Mouse (Mus musculus) gastrocnemius, postnatal 4 days (tissue): Measurements from ENCODE around the gene Cux1. TPM values are rescaled to one million over a fixed set of nuclear protein-coding genes. Genes with fewer than 3 reads are reported as not detected.

ENCODE experiments used
- DNase-seq, 2 experiments: peaks; one replicate each; pipeline ENCODE4 v3.0.0; 2021 to 2022; ENCODE audit warnings: low spot score in 2 of 2, mixed read lengths in 2 of 2
- total RNA-seq, 2 experiments: library from RNA; stranded (reverse); gene quantifications; 2 replicates each; pipeline ENCODE4 v1.2.3; 2021

Cux1 gene
- total RNA-seq, 2 experiments from 2014 or later = 118 to 123 TPM

GRCm38 (mm10) chr5:136568026-136568765 lies 906 bp upstream of the Cux1 start:
- peak in 1 of 2 experiments; percentile 45 for DNase-seq

DNA sequence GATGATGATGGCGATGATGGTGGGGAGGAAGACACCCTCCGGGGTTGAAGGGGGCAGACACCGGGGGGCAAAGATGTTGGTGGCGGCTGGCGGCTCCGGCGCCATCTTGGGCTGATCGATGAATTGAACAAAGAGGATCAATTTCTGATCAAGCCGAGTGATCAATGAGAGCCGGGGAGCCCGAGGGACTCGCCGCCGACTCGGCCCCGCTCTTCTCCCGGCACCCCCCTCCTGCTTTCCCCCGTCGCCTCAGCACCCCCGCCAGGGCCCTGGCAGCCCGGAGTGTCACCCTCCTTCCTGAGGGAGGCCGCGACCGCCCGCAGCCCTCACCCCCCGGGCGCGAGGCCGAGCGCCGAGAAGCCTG lies 496 bp downstream of the Cux1 start:
- peak in 1 of 2 experiments; percentile 40 for DNase-seq

DNA sequence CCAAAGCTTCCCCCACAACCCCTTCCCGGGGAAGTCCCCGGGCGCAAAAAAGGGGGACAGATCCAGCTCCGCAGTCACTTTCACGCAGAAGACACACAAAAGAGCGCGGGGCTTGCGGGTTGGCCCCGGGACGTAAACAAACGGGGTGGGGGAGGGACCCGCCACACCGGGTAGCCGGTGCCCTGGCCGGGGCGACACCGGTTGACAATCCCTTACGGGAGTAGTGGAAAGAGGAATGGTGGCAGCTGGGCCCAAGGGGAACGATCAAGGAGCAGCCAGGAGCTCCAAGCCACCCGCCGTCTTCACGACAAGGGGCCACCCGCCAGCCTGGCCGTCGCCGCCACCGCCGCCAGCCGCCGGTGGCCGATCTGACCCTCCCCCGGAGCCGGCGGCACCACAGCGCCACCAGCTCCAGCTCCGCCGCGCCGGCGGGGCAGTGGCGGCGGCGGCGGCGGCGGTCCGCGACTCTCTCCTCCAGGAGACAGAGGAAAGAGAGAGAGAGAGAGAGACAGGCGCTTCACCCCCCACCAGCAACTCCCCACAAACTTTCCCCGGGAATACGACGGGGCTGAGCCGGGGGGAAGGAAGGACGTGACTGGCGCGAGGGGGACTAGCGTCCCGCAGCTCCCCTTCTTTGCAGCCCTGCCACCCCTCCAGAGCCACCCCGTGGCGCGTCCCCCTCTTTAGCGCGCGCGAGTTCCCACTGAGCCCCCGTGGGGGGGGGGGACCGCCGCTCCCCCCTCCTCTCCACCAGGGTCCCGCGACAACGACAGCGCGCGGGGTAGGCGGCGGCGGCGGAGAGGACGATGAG lies 1.1 kb downstream of the Cux1 start:
- peak; percentile 48 to 61 for DNase-seq

DNA sequence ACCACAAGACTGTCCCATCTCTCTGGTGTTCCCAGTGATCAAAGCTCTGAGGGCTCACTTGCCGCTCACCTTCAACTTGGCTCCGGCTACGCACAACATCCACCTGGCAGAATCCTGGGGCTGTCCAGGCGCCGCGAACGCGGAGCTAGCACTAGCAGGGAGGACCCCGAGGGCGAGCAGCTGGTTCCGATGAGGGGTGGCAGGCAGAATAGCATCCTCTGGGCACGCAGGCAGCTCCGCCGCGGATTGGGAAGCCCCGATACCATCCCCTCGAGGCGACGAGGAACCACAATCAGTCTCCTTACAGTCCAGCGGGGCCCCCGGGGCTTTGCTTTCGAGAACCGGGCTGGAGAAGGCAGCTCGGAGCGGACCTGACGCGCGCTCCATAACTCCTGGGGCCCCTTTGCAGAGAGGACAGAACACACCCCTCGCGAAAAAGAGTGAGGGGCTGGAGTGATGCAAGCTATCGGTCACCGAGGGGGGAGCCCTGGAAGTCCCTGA lies 1.9 kb downstream of the Cux1 start:
- peak; percentile 22 to 58 for DNase-seq

GRCm38 (mm10) chr5:136564613-136565299 lies 2.5 kb downstream of the Cux1 start:
- no peak for DNase-seq

GRCm38 (mm10) chr5:136563996-136564395 lies 3.3 kb downstream of the Cux1 start:
- no peak for DNase-seq

DNA sequence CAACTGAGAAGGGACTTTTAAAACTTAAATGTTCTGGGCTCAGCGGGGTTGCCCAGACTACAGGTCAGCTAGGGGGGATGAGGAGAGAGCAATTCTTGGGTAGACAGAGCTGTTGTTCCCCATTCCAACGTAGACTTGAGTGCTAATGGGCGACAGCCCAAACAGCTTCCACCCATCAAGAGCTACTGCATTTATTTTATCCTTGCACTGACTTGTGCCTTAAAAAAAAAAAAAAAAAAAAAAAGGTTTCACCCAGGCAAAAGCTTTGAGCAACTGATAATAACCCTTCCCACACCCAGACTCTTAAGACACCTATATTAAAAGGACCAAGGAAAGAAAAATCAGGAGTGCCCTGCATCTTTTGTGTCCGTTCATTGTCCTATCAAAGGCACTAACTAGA lies 4.2 kb downstream of the Cux1 start:
- no peak for DNase-seq

- DNase-seq = no peak
Measured at GRCm38 (mm10) chr5:136562212-136562611, 5.1 kb downstream of the Cux1 start.

GRCm38 (mm10) chr5:136561641-136562040 lies 5.6 kb downstream of the Cux1 start:
- no peak for DNase-seq

DNA sequence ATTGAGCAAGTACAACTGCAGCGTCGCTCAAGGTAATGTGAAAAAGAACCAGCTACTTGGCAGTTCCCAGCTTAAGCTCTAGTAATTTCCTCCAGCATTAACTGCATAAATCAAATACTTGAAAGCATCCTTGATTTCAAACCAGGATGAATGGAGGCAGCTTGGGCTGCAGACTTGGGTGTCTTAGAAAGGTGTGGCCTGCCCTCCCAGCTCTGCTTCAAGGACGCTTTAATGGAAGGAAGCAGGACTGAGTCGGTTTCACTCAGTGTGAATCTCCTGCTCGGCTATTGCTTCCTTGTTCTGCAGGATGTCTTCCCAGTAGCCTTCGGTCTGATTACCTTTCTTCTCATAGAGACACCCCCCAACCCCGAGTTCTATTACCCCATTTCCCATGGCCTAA lies 6.6 kb downstream of the Cux1 start:
- no peak for DNase-seq

GRCm38 (mm10) chr5:136557446-136557845 lies 9.8 kb downstream of the Cux1 start:
- no peak for DNase-seq

GRCm38 (mm10) chr5:136556328-136557262 lies 10.7 kb downstream of the Cux1 start:
- DNase-seq = no peak

DNA sequence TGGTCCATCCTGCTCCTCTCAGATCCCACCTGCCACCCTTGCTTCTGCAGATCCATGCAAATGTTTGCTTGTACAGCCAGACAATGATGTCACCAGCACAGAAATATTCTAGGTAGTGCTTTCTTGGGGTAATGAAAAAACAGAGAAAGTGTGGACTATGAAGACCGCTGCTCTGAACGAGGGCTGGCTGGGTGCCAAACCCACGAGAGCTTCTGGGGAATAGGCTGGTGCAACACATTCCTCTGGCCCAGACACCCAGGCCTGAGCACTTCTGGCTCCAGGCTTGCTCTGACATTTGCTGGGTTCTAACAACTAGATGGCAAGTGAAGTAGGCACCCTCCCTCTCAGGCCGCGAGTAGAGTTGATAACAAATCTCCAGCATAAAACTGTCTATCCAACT lies 11.6 kb downstream of the Cux1 start:
- peak; percentile 38 to 68 for DNase-seq

DNA sequence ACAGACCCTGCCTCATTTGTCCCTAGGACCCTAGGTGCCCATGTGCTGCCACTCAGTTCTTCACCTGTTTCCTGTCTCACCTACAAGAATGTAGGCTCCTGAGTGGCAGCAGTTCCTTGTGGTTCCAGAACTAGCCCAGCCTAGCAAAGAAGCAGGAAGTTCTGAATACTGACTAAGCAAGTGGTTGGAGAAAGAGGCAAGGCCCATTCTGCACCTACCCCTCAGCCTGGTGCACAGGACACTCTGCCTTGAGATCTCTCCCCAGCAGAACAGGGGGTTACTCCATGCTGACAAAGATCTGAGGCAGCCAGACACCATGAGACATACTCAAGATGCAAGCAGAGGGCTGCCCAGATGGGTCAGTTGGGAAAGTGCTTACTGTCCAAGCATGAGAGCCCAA lies 14.5 kb downstream of the Cux1 start:
- DNase-seq = no peak

- DNase-seq = no peak
Measured at GRCm38 (mm10) chr5:136552093-136552492, 15.2 kb downstream of the Cux1 start.

DNA sequence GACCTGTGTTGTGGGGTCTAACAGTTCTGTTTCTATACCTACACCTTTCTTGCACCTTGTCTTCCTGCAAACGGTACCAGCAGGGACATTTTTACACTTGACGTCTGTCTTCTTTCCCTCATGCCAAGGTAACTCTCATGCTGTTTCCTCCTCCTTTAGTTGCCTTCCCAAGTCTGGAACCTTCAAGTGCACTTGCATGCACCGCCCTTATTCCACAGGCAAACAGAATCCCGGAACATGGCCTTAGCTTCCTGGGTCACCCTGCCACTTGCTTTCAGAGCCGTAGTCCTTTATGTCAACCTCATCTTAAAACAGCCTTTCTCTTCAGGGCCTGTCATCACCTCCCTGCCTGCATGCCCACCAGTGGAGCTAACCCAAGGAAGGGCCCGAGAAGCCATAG lies 15.7 kb downstream of the Cux1 start:
- DNase-seq = no peak

GRCm38 (mm10) chr5:136550726-136551125 lies 16.6 kb downstream of the Cux1 start:
- no peak for DNase-seq

DNA sequence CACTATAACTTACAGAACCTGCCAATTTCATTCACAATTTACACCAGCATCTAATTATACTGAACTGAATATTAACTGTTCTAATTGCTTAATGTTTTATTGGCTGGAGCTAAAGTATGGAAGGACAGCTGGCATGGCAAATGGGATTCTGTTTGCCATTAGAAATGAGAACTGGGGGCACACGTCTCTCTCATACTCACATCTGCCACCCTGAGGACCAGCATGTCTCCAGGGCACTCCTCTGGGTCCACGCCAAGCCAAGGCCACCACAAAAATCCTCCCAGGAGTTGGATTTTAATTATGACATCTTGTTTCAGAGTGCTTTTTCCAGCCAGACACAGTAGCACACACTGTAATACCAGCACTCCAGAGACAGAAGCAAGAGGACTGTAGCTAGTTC lies 18.5 kb downstream of the Cux1 start:
- no peak for DNase-seq

DNA sequence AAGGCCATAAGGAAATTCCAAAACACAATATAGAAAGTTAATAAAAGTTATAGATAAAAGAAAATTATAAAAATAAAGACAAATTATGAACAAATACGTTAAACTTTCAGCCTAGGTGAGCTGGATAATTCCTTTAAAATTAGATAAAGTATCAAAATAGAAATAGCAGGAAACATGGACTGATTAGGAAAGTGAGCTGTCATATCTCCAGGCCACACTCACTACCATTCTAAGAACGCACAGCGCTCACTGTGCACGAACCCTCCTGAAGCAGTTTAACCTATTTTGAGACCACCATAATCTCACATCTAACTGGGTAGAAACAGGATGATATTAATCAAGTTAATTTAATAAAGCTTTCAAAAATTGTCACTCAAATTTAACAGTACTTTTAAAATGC lies 22.2 kb downstream of the Cux1 start:
- DNase-seq = no peak

DNA sequence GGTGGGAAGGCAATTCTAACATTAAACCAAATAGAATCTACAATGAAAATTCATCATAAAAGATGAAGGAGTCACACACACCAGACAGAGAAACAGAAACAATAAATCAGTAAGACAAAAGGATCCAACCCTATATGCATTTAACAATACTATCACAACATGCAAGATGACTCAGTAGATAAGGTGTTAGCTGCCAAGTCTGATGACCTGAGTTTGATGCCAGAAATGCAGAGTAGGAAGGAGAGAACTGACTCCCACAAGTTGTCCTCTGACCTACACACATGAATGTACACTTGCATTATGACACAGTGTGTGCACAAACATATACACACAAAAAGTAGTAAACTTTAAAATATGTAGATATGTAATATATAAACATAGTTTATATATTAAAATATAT lies 24.1 kb downstream of the Cux1 start:
- DNase-seq = no peak

DNA sequence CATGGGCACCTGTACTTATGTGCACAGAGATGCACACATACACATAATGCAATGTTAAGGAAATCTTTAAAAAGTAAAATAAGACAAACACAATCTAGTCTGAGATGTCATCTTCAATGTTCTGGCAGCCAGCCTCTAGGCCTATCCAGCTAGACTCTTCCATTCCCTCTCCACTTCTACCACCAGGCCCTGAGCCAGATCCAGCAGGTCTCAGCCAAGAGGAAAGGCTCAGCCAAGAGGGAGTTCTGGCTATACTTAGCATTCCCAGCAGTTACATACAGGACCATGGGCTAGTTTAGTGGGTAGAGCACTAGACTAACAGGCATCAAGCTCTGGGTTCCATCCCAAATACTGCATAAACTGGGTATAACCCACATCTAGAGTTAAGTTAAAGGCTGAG lies 26.3 kb downstream of the Cux1 start:
- DNase-seq = peak; percentile 31 to 76
